Mouse (Mus musculus) B cell, adult 2 months (primary cell): Measurements from ENCODE around the gene Snai3.

ENCODE experiments used
- DNase-seq, 2 experiments: peaks; one replicate each; pipeline ENCODE4 v3.0.0; 2022

The Snai3 gene

GRCm38 (mm10) chr8:122460524-122461472 lies at the start of gene Snai3:
Gene Snai3 (minus strand): TSS chr8:122460733.
- peak; percentile 88 to 90 for DNase-seq

DNA sequence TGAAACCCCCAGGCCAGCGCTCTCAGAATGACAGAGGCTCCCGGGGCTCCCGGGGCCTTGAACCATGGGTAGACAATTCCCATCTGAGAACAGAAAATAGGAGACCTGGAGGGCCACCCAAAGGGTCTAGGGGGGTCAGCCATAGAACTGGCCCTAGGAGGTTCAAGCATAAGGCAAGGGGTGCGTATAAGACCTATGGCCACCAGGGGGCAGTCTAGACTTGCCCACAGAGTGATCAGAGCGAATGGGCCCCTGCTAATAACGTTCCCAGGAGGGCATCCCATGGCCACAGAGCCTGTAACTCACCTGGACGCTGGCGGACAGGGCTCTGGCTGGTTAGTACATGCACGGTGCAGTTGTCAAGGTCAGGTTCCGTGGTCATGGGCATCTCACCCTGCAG lies 40.3 kb upstream of the Snai3 start:
- DNase-seq: peak; percentile 89 to 91

DNA sequence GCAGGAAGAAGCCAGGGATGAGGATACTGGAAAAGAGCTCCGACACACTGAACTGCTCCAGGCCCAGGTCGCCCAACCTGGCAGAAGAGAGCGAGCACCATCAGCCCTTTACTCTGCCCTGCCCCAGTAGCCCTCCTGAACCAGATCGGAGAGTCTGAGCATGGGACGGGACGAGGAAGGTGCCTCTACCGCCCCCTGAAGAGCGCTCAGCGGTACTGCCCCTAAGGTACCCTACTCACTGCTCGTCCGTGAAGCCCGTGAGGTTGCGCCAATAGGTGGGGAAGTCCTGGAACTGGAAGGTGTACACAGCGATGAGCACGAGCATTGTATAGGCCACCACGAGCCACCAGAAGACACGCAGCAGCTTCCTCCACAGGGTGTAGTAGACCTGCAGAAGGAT lies 37.4 kb upstream of the Snai3 start:
- DNase-seq: peak; percentile 34 to 44

GRCm38 (mm10) chr8:122497016-122497734 lies 36.6 kb upstream of the Snai3 start:
- no peak for DNase-seq

- no peak for DNase-seq
Measured at GRCm38 (mm10) chr8:122488387-122488786, 27.9 kb upstream of the Snai3 start.

- no peak for DNase-seq
Measured at GRCm38 (mm10) chr8:122484831-122485230, 24.3 kb upstream of the Snai3 start.

DNA sequence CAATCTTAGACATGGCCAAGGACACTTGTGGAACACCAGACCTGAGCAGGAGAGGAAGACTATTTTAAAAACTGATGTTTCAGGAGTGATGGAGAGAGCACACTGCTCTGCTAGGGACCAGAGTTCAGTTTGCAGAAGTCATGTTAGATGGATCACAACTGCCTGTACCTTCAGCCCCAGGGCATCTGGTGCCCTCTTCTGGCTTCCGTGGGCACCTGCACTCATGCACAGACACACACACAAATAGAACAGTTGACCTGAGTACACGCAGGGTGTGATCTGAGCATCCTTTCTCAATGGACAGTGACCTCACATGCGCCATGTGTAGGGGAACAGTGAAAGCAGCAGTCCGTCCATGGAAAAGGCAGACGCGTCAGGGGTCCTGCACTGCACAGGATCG lies 23.3 kb upstream of the Snai3 start:
- no peak for DNase-seq

DNA sequence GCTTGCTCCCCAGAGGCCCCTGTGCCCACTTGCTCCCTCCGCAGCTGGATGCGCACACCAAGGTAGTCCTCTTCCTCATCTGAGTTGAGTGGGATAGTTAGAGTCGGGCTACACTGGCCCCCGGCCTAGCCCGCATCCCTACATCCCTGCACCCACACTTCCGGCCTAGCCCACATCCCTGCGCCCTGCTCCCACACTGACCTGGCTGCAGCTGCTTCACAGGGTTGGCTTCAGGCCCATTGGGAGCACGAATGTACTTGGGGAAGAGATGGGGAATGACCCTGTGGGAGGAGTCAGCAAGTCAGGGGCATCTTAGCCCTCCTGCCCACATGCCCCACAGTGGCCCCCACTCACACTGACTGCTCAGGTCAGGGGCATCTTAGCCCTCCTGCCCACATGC lies 21.9 kb upstream of the Snai3 start:
- DNase-seq: no peak

DNA sequence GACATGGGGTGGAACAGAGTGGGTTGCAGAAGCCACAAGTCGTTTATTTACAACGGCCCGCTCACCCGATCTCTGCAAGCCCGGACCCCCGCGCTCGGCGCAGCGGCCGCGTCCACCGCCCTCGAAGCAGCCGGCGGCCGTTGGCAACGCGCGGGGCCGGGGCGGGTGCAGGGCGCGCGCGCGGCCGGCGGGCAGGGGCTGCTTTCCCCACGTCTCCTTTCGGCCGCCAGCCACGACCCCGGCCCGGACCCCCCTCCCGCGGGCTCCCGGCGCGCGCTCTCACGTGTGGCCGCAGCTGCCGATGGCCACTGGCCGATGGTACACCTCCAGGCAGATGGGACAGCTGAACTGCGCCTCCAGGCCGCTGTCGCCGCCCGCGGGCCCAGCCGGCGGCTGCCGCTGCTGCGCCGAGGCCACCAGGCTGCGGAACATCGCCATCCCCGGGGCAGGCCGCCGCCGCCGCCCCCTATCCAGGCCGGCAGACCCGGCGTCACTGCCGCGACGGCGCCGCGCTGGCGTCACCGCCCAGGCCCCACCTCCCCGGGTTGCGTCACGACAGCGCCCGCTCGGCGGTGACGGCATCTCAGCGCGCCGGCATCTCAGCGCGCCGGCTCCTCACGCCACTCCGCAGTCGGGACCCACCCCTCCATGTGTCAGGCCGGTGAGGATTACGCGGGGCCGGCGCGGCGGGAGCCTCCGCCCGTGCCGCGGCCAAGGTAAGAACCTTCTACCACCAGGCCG lies 15.2 kb upstream of the Snai3 start, which contains the start of the genes Rnf166 and Ctu2:
Gene Rnf166, minus strand, starts transcription at position 485 of the 741 bp plus-strand sequence.
Gene Ctu2, plus strand, starts transcription at position 564 of the 741 bp plus-strand sequence.
- DNase-seq: peak; percentile 97 to 98

DNA sequence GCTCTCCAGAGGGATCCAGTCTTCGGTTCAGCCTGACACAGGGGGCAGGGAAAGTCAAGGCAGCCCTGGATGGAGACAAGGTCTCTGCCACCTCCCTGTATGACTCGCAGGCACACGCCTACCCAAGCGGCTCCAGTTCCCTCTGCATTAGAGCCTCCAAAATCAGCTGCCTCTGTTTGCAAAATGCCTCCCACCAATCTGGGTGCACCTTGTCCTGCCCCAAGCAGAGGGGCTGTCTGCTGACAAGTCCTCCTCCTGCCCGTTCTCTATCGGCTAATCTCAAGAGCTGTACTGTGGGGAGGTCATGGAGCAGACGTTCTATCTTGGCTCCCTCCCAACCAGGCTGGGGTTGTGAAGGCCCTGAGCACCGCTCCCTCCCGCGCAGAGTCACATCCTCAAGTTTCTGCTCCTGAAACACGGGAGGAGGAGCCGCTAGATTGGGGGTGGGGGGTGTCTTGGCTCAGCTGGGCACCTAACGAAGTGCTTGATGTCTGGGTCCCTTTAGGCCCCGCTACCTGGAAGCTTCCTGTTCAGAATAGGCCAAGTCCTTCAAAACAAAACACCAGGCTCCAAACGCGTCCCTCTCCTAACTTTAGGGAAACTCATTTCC lies 14.5 kb upstream of the Snai3 start:
- DNase-seq: peak; percentile 28 to 30

DNA sequence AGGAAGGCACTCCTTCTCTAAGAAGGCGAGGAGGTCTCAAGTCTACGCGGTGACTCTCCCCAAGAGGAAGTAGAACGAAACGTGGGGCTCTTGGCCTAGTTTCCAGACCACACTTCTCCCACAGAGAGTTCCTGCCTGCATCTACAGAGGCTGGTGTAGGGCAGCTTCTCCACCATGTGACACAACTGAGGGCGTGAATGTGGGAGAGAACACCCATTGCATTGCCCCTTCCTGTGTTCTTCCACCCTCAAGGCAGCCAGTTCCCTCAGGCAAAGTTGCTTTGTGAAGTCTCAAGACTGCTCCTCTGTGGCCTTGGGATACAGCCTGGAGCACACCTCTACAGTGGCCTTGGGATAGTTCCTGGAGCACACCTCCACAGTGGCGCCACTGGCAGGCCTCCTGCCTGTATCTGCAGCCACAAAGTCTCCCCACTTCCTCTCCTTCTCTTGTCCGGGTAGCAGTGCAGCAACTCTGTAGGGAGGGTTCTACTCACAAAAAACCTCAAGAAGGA lies 13.4 kb upstream of the Snai3 start:
- DNase-seq: peak in 1 of 2 experiments; percentile 25

- DNase-seq: no peak
Measured at GRCm38 (mm10) chr8:122470691-122471090, 10.2 kb upstream of the Snai3 start.

GRCm38 (mm10) chr8:122469965-122470364 lies 9.4 kb upstream of the Snai3 start:
- DNase-seq: no peak

DNA sequence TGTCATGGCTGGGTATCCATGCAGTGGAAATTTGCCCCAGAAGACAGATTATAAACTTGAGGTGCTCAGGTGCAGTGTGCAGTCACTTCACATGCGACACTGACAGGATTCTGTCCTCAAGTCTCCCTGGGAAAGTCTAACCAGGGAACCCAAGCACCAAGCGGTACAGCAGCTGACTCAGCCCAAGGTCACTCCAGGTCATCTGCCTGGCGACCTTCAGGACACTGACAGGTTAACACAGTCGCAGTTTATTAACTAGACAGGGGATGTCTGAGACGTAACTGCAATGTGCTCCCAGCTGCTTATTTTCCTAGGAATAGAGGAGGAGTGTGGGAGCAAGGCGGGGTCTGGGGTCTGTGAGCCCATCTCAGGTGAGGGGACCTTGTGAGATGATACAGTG lies 8.9 kb upstream of the Snai3 start:
- DNase-seq: no peak

GRCm38 (mm10) chr8:122467816-122468215 lies 7.3 kb upstream of the Snai3 start:
- DNase-seq: no peak

GRCm38 (mm10) chr8:122464985-122465384 lies 4.5 kb upstream of the Snai3 start:
- DNase-seq: no peak

DNA sequence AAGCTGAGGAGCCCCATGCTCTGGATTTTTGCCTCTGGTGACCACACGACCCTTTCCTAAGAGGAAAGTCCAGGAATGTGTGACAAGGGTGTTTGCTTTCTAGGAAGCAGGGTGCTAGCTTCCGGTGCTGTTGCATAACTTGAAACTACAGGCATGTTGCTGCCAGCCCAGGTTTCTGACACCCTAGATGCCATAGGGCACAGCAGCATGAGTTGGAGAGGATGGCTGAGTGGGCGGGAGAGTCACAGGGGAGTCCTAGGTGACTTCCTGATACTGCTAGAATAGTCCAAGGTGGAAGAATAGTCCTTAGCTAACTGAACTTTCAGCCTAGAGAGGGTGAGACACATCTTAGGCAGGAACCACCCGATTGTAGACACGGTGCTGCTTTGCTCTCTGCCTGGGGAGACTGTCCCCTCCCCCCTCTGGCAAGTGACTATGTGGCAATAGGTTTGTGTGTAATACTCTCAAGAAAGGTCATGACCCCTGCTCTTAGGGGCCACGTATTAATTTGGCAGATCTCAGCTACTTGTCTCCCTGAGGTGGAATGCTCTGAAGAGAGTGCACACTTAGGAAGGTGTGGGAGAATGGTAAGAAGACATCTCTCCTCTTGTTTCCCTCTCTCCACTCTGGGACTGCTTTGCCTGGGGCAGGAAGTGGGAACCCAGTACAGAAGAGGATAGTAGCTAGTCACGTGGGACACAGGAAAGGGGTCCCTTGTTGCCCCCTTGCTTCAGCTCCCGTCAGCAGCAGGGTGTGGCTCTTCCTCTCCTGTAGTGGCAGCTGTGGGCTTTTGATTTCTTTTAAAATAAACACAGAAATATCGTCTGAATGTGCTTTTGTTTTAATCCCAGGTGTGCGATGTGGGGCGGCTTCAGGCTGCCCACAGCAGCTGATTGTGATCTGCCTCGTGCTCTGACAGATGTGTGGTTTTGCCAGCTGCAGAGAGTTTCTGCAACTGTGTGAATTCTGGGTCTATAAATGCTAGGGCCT lies 3.4 kb upstream of the Snai3 start:
- DNase-seq: no peak

DNA sequence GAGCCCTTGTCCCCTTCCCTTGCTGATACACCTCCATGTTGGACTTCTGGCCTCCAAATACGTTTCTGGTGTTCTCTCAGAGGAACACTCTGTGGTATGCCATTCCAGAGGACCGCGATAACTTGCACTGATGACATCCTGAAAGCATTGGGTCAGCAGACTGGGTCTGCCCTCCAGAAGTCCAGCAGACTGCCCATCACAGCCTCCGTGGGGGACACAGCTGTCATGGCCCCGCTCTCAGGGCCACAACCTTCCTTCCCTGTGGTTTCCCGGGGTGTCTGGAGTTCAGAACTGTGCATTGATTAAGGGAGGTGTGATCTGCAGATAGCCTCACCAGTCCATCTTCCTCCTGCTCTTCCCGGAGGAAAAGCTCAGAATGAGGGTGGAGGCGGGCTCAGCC lies 2.0 kb upstream of the Snai3 start:
- DNase-seq: no peak

- DNase-seq: no peak
Measured at GRCm38 (mm10) chr8:122461473-122462148, 1.1 kb upstream of the Snai3 start.

DNA sequence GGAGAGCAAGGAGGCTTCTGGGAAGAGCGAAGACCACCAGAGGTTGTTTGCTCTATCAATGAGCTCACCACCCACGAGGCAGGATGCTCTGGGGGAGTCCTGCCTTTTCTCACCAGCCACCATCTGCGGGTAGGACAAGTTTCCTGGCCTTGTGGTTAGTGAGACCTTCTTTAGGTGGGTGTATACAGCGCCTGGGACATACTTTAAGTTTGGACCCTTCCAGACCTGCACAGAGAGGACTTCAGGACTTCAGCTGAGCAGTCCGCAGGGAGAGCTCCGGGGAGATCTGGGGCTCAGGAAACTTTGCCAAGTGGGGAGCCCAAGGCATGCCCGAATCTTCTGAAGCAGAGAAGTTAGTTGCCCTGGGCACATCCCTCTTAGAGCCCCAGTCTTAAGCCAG lies 543 bp downstream of the Snai3 start:
- peak in 1 of 2 experiments; percentile 46 for DNase-seq
